Mouse (Mus musculus): ENCODE results near the gene Sgsm3.

Sgsm3 gene

DNA sequence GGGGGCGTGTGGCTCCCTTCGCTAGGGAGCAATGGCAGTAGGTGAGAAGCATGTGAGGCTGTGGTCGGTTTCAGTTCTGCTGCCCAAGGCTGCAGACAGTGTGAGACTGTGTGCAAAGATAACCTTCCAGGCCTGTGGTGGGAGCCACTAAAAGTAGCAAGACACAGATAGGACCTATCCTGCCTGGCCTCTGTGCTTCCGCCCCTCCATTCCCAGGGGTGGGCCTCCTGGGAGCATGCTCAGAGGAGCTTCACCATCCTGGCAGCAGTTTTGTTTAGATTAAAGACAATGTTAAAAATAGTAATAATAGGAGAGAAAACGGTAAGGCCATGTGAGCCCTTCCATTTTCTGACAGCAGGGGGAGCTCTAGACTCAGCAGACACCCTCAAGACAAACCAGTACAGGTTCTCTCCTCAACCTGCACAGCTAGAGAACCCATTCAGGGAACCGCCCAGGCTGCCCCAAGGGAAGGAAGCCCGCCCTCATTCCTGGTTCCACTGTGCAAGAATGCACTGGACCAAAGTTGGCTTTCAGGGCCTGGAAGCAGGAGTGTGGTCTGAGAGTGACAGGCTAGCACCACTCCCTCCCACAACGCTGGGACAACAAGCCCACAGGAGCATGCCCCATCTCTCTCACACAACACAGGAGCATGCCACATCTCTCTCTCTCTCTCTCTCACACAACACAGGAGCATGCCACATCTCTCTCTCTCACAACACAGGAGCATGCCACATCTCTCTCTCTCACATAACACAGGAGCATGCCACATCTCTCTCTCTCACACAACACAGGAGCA, 50.0 kb downstream of the Sgsm3 start:
- DNase-seq = peak; percentile 89

GRCm38 (mm10) chr15:81030891-81031425, 53.4 kb downstream of the Sgsm3 start:
- peak; percentile 41 for DNase-seq

DNA sequence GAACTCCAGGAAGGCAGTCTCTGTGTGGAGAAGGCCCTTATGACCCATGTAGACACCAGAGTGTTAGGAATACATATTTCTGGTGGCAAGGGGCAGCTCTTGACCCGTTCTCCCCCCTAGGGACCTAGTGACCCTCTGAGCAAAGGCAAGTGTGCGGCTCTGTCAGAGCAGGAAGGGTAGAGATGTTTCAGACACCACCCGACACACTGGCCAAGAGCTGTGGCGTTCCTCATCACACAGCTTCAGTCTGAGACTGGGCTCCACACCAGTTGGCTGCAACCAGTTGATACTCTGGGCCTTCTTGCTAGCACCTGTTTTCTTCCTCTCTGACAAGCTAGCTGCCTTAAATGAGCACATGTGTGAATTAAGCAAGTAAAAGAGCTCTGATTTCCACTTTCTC, 54.0 kb downstream of the Sgsm3 start:
- no peak for DNase-seq

DNA sequence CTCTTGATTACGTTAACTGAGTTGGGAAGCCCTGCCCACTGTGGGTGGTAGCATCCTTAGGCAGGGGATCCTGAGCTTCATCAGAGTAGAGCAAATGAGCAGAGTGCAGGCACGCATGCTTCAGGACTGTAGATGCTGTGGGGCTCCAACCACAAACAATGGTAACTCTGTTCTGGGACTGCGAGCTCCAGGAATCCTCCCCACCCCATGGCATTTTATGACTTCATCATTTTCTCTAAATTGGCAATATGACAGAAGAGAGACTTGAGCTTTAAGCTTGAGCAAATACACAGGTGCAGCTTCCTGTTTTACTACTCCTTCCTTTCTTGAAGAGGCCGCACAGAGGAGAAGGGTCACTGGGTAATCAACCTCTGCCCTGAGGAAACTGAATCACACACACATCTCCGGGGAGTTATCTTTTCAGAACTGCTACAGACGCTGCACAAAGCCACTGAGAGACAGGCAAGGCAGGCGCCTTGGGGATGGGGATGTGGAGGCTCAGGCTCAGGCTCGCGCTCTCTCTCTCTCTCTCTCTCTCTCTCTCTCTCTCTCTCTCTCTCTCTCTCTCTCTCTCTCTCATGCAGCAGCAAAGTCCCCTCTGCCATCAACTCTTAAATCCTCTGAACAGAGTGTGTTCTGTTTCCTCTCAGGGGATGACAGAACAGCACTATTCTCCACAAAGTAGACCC, 55.5 kb downstream of the Sgsm3 start:
- DNase-seq = no peak

GRCm38 (mm10) chr15:81034119-81034518, 56.6 kb downstream of the Sgsm3 start:
- no peak for DNase-seq

- DNase-seq = peak; percentile 45
These were observed 58.0 kb downstream of the Sgsm3 start for GRCm38 (mm10) chr15:81035417-81036162.

DNA sequence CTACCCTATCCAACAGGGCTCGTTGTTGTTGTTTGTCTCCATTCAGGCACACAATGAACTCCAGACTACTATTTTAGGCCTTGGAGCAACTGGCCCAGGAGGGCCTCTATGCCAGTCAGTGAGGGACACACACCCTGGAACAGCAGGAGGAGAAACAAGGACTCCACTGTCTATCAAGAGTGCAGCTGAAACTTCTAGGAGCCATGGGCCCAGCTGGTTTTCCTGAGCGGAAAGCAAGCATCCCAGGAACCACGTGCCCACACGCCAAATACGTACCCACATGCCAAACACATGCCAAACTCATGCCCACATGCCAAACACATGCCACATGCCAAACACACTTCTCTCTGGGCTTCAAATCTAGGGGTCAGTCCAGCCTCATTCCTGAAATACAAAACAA, 60.9 kb downstream of the Sgsm3 start:
- no peak for DNase-seq

- DNase-seq = no peak
These were observed 64.2 kb downstream of the Sgsm3 start for GRCm38 (mm10) chr15:81041767-81042166.

- peak; percentile 73 for DNase-seq
These were observed 64.8 kb downstream of the Sgsm3 start for GRCm38 (mm10) chr15:81042276-81042931.

DNA sequence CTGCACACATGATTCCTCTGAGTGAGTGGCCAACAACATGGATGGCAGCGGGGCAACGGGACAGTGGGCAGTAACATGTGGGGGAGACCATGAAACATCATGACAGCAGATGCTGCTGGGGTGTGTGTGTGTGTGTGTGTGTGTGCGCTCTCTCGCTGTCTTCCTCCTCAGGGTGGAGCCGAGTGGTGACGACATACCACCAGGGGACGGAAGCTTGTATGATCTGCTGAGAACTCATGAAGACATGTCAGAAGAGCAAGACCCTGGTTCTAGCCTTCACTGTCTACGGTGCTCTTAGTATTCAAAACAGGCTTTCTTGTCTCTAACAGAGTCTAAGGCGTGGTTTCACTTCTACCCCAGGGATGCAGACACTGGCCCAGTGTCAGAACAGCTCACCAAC, 66.9 kb downstream of the Sgsm3 start:
- DNase-seq = no peak

DNA sequence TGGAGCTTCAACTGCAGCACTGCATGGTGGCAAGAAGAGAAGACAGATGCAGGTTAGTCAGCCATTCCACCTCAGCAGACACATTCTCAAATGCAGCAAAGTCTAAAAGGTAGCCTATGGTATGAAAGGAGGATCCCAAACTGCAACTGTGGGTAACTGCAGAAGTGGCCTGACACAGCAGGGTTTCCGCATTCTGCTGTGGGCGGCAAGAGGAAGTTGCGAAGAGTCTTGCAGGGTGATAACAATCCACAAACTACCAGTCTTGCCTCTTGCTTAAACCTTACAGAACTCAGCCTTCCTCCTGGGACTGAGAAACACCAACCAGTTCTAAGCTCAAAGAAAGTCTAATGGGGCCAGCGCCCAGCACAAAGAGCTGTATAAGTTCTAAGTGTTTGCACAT, 67.8 kb downstream of the Sgsm3 start:
- no peak for DNase-seq

DNA sequence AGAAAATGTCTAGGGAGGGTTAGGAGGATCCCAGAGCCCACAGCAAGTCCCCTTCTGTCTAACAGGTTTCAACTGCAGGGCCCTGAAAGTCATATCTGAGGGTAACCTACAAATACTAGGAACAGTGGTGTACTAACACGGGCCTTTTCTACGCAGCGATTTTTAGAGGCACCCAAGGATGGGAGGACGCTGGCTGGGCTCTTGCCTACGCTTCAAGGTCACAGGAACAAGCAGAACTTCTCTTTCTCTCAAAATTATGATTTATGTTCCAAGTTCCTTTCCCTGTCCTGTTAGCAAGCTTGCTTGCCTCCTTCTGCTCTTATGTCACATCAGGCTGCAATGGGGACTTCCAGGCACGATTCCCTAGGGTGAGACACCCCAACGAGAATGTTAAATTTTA, 68.5 kb downstream of the Sgsm3 start:
- no peak for DNase-seq

DNA sequence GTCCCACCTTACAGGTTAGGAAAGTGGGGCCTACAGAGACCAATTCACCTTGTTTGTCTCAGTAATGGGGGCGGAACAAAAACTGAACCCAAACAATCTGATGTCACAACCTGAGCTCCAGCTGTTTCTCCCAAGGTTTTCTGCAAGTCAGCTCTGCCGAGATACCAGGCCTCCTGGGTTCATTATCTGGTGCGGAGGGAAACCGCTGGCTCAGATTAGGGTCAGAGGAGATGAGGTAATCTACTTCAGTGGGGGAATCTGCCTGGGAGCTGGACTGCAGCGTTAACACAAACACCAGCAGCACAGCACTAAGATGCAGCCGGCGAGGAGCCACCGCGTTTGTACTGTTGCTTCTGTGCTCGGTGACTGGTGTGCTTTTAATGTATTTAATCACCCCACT, 69.9 kb downstream of the Sgsm3 start:
- no peak for DNase-seq

DNA sequence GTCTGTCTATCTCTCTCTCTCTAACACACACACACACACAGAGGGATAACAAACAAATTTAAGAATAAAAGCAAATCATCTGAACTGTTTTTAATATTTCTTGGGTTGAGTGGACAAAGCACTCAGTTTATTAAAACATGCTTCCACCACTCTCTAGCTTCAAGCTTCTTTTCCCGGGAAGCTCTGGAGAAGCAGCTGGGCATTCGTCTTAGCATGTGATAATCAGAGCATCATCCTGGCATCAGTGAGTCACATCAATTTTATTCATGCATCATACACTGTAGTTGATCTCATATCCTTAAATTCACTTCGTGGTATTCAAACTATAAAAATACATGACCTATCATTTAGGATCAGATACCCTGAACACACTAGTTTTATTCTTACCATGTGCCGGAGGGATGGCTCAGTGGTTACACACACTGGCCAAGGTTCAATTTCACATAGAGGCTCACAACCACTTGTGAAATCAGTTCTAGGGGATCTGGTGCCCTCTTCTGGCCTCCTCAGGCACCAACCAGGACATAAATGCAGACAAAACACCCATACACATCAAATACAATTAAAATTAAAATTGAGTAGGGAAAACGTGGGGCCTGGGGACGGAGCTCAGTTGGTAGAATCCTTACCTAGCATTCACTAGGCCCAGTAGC, 72.0 kb downstream of the Sgsm3 start:
- DNase-seq = peak; percentile 59

DNA sequence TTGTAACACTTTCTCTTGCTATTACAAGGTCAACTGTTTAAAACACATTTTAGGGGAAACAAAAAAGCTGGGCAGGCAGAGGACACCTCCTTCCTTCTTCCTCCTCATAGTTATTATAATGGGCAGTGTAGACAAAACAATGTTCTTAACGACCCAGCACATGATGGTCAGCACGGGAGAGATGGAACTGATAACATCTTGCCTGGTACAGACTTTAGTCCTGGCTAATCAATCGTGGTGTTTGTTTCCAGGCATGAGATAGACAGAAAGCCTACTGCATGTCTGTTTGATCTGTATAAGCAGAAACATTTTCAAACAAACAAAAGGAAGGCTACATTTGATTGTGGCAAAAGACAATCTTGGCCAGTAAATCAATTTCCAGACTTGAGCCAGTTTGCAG, 72.9 kb downstream of the Sgsm3 start:
- no peak for DNase-seq

GRCm38 (mm10) chr15:81052491-81052890, 74.9 kb downstream of the Sgsm3 start:
- no peak for DNase-seq

GRCm38 (mm10) chr15:81055488-81055887, 77.9 kb downstream of the Sgsm3 start:
- DNase-seq = no peak

- DNase-seq = no peak
These were observed 80.2 kb downstream of the Sgsm3 start for GRCm38 (mm10) chr15:81057736-81058135.

GRCm38 (mm10) chr15:81060975-81061374, 83.4 kb downstream of the Sgsm3 start:
- no peak for DNase-seq
